Mouse (Mus musculus): ENCODE measurements around the gene Uso1. TPM values are rescaled to one million over a fixed set of nuclear protein-coding genes. Genes with fewer than 3 reads are reported as not detected.

Uso1 gene
- polyA plus RNA-seq, 1 experiment from 2014 or later, result 42.5 TPM

GRCm38 (mm10) chr5:92206121-92206520 lies 68.4 kb downstream of the Uso1 start:
- no peak overlapping the region for H3K4me3 ChIP-seq
- H3K27me3 ChIP-seq (replicated peaks), result no peaks in the 10 kb centered on the region
- no peak overlapping the region for H3K27ac ChIP-seq
- H3K9ac ChIP-seq, result no peak overlapping the region
- no peak overlapping the region for H3K4me2 ChIP-seq
- no peaks in the 10 kb centered on the region for H3K9me3 ChIP-seq
- WGBS, result 96% methylated on average over 6 of the region's 6 CpGs
- peaks cover 30% of the 10 kb centered on the region for H3K36me3 ChIP-seq (replicated peaks)
- no peak for ATAC-seq (replicated peaks)
- H3K4me1 ChIP-seq, result no peaks in the 10 kb centered on the region

- Histone ChIP-seq H3K4me1 (no peaks in the 10 kb centered on the region), H3K9me3 (no peaks in the 10 kb centered on the region), H3K4me2 (no peak overlapping the region), H3K27me3 (replicated peaks) (no peaks in the 10 kb centered on the region), H3K9ac (no peak overlapping the region), H3K4me3 (no peak overlapping the region), H3K36me3 (replicated peaks) (no peaks in the 10 kb centered on the region), H3K27ac (no peak overlapping the region)
- 82% methylated on average over 8 of the region's 8 CpGs for WGBS
- no peak for ATAC-seq (replicated peaks)
Observed at GRCm38 (mm10) chr5:92210205-92210604, 72.5 kb downstream of the Uso1 start.

- Histone ChIP-seq H3K4me2 (no peak overlapping the region), H3K27me3 (replicated peaks) (no peaks in the 10 kb centered on the region), H3K9me3 (no peaks in the 10 kb centered on the region), H3K27ac (no peak overlapping the region), H3K4me3 (no peak overlapping the region), H3K9ac (no peak overlapping the region), H3K36me3 (replicated peaks) (no peaks in the 10 kb centered on the region), H3K4me1 (no peaks in the 10 kb centered on the region)
- 89% methylated on average over 4 of the region's 4 CpGs for WGBS
- ATAC-seq (replicated peaks), result no peak; the same call in 1 of the 2 replicates
Observed at GRCm38 (mm10) chr5:92212231-92212630, 74.5 kb downstream of the Uso1 start.

- no peaks in the 10 kb centered on the region for H3K9me3 ChIP-seq
- peaks cover 13% of the 10 kb centered on the region for H3K4me1 ChIP-seq
- H3K4me3 ChIP-seq, result no peak within 1 kb of the TSS
- no peak within 1 kb of the TSS for H3K27ac ChIP-seq
- ATAC-seq (replicated peaks), result no peak
- H3K9ac ChIP-seq, result no peak within 1 kb of the TSS
- no peak within 1 kb of the TSS for H3K4me2 ChIP-seq
- no peaks in the 10 kb centered on the region for H3K36me3 ChIP-seq (replicated peaks)
- 93% methylated on average over 4 of the region's 4 CpGs for WGBS
- H3K27me3 ChIP-seq (replicated peaks), result no peaks in the 10 kb centered on the region
Observed at GRCm38 (mm10) chr5:92215308-92215707, 77.6 kb downstream of the Uso1 start, which contains the start of gene U90926. Gene U90926, minus strand, starts transcription at chr5:92215408.

- peak overlapping the region; percentile 53 for H3K27ac ChIP-seq
- no peak overlapping the region for H3K4me3 ChIP-seq
- no peak overlapping the region for H3K9ac ChIP-seq
- peak; percentile 95 for ATAC-seq (replicated peaks)
- H3K4me1 ChIP-seq, result peaks cover 13% of the 10 kb centered on the region
- no peaks in the 10 kb centered on the region for H3K9me3 ChIP-seq
- H3K36me3 ChIP-seq (replicated peaks), result no peaks in the 10 kb centered on the region
- no peaks in the 10 kb centered on the region for H3K27me3 ChIP-seq (replicated peaks)
- peak overlapping the region; percentile 20 for H3K4me2 ChIP-seq
- WGBS, result 19% methylated on average over 17 of the region's 17 CpGs
Observed at GRCm38 (mm10) chr5:92218915-92219793, 81.4 kb downstream of the Uso1 start.

- H3K36me3 ChIP-seq (replicated peaks), result no peaks in the 10 kb centered on the region
Observed at GRCm38 (mm10) chr5:92219826-92220225, 82.1 kb downstream of the Uso1 start.

GRCm38 (mm10) chr5:92220287-92220902 lies 82.7 kb downstream of the Uso1 start:
- H3K36me3 ChIP-seq (replicated peaks), result no peaks in the 10 kb centered on the region
- 94% methylated on average over 8 of the region's 8 CpGs for WGBS
- peak overlapping the region; percentile 53; the same call in 1 of the 2 replicates for H3K27ac ChIP-seq
- no peak overlapping the region for H3K4me2 ChIP-seq
- no peak for ATAC-seq (replicated peaks)
- no peak overlapping the region for H3K4me3 ChIP-seq
- H3K9me3 ChIP-seq, result no peaks in the 10 kb centered on the region
- H3K9ac ChIP-seq, result no peak overlapping the region
- H3K4me1 ChIP-seq, result peaks cover 13% of the 10 kb centered on the region
- H3K27me3 ChIP-seq (replicated peaks), result no peaks in the 10 kb centered on the region

More at GRCm38 (mm10) chr5:92219826-92220225, 82.1 kb downstream of the Uso1 start:
- Histone ChIP-seq H3K9me3 (no peaks in the 10 kb centered on the region), H3K27ac (peak overlapping the region; percentile 53), H3K4me1 (peaks cover 13% of the 10 kb centered on the region), H3K4me3 (no peak overlapping the region), H3K27me3 (replicated peaks) (no peaks in the 10 kb centered on the region), H3K4me2 (no peak overlapping the region; the same call in 1 of the 2 replicates), H3K9ac (no peak overlapping the region)
- peak; percentile 53; the same call in 1 of the 2 replicates for ATAC-seq (replicated peaks)
- WGBS, result 67% methylated on average over 6 of the region's 6 CpGs

GRCm38 (mm10) chr5:92227782-92228181 lies 90.0 kb downstream of the Uso1 start:
- H3K4me3 ChIP-seq, result no peak overlapping the region
- 83% methylated on average over 7 of the region's 7 CpGs for whole genome bisulfite sequencing
- no peak for ATAC-seq (replicated peaks)

GRCm38 (mm10) chr5:92228776-92229175 lies 91.0 kb downstream of the Uso1 start:
- ATAC-seq (replicated peaks), result no peak

More at GRCm38 (mm10) chr5:92227782-92228181, 90.0 kb downstream of the Uso1 start:
- no peak overlapping the region for H3K4me2 ChIP-seq
- no peaks in the 10 kb centered on the region for H3K36me3 ChIP-seq (replicated peaks)
- no peaks in the 10 kb centered on the region for H3K27me3 ChIP-seq (replicated peaks)
- H3K9ac ChIP-seq, result no peak overlapping the region
- no peaks in the 10 kb centered on the region for H3K9me3 ChIP-seq
- no peak overlapping the region for H3K27ac ChIP-seq
- H3K4me1 ChIP-seq, result no peaks in the 10 kb centered on the region

GRCm38 (mm10) chr5:92229514-92229913 lies 91.8 kb downstream of the Uso1 start:
- Histone ChIP-seq H3K4me3 (no peak overlapping the region), H3K27me3 (replicated peaks) (no peaks in the 10 kb centered on the region), H3K9ac (no peak overlapping the region), H3K36me3 (replicated peaks) (no peaks in the 10 kb centered on the region), H3K27ac (no peak overlapping the region), H3K9me3 (no peaks in the 10 kb centered on the region), H3K4me2 (no peak overlapping the region), H3K4me1 (no peaks in the 10 kb centered on the region)
- 89% methylated on average over 3 of the region's 3 CpGs for WGBS
- ATAC-seq (replicated peaks), result no peak

More at GRCm38 (mm10) chr5:92228776-92229175, 91.0 kb downstream of the Uso1 start:
- Histone ChIP-seq H3K9me3 (no peaks in the 10 kb centered on the region), H3K4me3 (no peak overlapping the region), H3K4me1 (no peaks in the 10 kb centered on the region), H3K27ac (no peak overlapping the region), H3K36me3 (replicated peaks) (no peaks in the 10 kb centered on the region), H3K27me3 (replicated peaks) (no peaks in the 10 kb centered on the region), H3K9ac (no peak overlapping the region), H3K4me2 (no peak overlapping the region)
- 26% methylated on average over 10 of the region's 10 CpGs for WGBS

GRCm38 (mm10) chr5:92230306-92230705 lies 92.6 kb downstream of the Uso1 start:
- H3K9me3 ChIP-seq, result no peaks in the 10 kb centered on the region
- no peaks in the 10 kb centered on the region for H3K36me3 ChIP-seq (replicated peaks)
- H3K4me1 ChIP-seq, result no peaks in the 10 kb centered on the region
- no peak for ATAC-seq (replicated peaks)
- H3K27ac ChIP-seq, result no peak overlapping the region
- H3K4me3 ChIP-seq, result no peak overlapping the region
- H3K9ac ChIP-seq, result no peak overlapping the region
- WGBS, result 89% methylated on average over 11 of the region's 11 CpGs
- H3K4me2 ChIP-seq, result no peak overlapping the region
- H3K27me3 ChIP-seq (replicated peaks), result no peaks in the 10 kb centered on the region

- WGBS, result 82% methylated on average over 10 of the region's 10 CpGs
- Histone ChIP-seq H3K9ac (no peak overlapping the region), H3K4me1 (no peaks in the 10 kb centered on the region), H3K27ac (no peak overlapping the region), H3K4me3 (no peak overlapping the region), H3K27me3 (replicated peaks) (no peaks in the 10 kb centered on the region), H3K4me2 (no peak overlapping the region), H3K36me3 (replicated peaks) (no peaks in the 10 kb centered on the region), H3K9me3 (no peaks in the 10 kb centered on the region)
- no peak for ATAC-seq (replicated peaks)
Observed at GRCm38 (mm10) chr5:92231836-92232235, 94.1 kb downstream of the Uso1 start.
